Mouse (Mus musculus) liver, adult 2 months (tissue): ENCODE results near the gene Cdkn1b.

Source experiments
- CTCF ChIP-seq: fragments of 200-500 bp; IDR thresholded peaks from 2 replicates; pipeline ENCODE4 v1.5.1; 2011; ENCODE audit warnings: low read depth, low read length, control low read depth
- POLR2A ChIP-seq: fragments of 200-500 bp; IDR thresholded peaks from 2 replicates; pipeline ENCODE4 v1.6.1; 2011; ENCODE audit warnings: low read length, control low read depth; ENCODE audit not compliant: insufficient read depth; ENCODE audit errors: extremely low read depth

DNA sequence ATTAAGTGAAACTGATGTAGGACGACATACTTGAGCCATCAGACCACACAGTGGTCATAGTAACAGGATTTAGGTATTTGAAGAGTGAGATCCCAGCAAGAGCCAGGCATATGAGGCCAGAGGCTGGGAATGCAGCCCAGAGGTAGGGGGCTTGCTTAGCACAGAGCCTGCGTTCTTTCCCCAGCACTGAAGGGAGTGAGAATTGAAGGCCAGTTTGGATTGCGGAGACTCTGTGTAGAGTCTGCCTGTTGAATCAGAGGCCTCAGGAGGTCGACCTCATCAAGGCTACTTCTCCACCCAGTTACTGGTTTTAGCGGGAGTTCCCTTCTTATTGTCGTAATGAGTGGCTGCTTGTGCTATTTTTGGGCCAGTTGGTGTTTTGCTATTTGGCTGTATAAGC lies 25.9 kb downstream of the Cdkn1b start:
- TF ChIP-seq CTCF (no peak), POLR2A (no peak)
